In genomic region chr6:72383142-72383820, GRCm38 (mm10) we compare ENCODE assay signal across 1 mouse cellular context.
TF ChIP-seq lines count a peak whose summit lies in the region.

No protein-coding gene starts in this region.

TF ChIP-seq in MEL, 35 proteins besides CTCF, POLR2A, EP300 and RAD21:
- TF ChIP-seq KAT2A (conservative IDR thresholded peaks at IDR 0.05; ENCODE audit: low read depth, low read length) = no peak
- no peak for TF ChIP-seq MAFK (IDR thresholded peaks at IDR 0.05; ENCODE audit: borderline replicate concordance, low read depth, low read length)
- TF ChIP-seq MEF2A (IDR thresholded peaks at IDR 0.05; ENCODE audit: extremely low read depth, insufficient replicate concordance, low read depth, low read length, poor library complexity, severe bottlenecking) = no peak
- TF ChIP-seq RCOR1 (IDR thresholded peaks at IDR 0.05; ENCODE audit: low read depth, low read length) = no peak
- TF ChIP-seq JUND (IDR thresholded peaks at IDR 0.05; ENCODE audit: low read depth, low read length) = no peak
- TF ChIP-seq E2F4 (IDR thresholded peaks at IDR 0.05; ENCODE audit: borderline replicate concordance, low read depth, low read length) = no peak
- no peak for TF ChIP-seq GABPA (IDR thresholded peaks at IDR 0.05; ENCODE audit: low read depth, low read length)
- TF ChIP-seq NELFE (IDR thresholded peaks at IDR 0.05; ENCODE audit: low read depth, low read length) = no peak
- TF ChIP-seq ZKSCAN1 (IDR thresholded peaks at IDR 0.05; ENCODE audit: low read depth, low read length) = no peak
- no peak for TF ChIP-seq TBP (IDR thresholded peaks at IDR 0.05; ENCODE audit: low read depth, low read length)
- TF ChIP-seq USF2 (IDR thresholded peaks at IDR 0.05; ENCODE audit: borderline replicate concordance in 1 of 2, insufficient read depth in 1 of 2, low read depth in 1 of 2, low read length in 2 of 2) = no peak
- no peak for TF ChIP-seq TCF12 (IDR thresholded peaks at IDR 0.05; ENCODE audit: low read depth, low read length)
- no peak for TF ChIP-seq GATA1 (IDR thresholded peaks at IDR 0.05; ENCODE audit: low read depth, low read length)
- no peak for TF ChIP-seq MXI1 (IDR thresholded peaks at IDR 0.05; ENCODE audit: low read depth, low read length)
- TF ChIP-seq NRF1 (IDR thresholded peaks at IDR 0.05; ENCODE audit: insufficient read depth, low read depth, low read length, poor library complexity, severe bottlenecking) = no peak
- TF ChIP-seq SMC3 (IDR thresholded peaks at IDR 0.05; ENCODE audit: low read depth, low read length) = no peak
- no peak for TF ChIP-seq MYC (IDR thresholded peaks at IDR 0.05; ENCODE audit: low read depth, low read length)
- no peak for TF ChIP-seq MAX (IDR thresholded peaks at IDR 0.05; ENCODE audit: low read length)
- TF ChIP-seq SIN3A (IDR thresholded peaks at IDR 0.05; ENCODE audit: low read length) = no peak
TF ChIP-seq in MEL: peak in this region for 0.
